Comparison of ENCODE assay signal across 8 mouse cellular contexts in the genomic region with DNA sequence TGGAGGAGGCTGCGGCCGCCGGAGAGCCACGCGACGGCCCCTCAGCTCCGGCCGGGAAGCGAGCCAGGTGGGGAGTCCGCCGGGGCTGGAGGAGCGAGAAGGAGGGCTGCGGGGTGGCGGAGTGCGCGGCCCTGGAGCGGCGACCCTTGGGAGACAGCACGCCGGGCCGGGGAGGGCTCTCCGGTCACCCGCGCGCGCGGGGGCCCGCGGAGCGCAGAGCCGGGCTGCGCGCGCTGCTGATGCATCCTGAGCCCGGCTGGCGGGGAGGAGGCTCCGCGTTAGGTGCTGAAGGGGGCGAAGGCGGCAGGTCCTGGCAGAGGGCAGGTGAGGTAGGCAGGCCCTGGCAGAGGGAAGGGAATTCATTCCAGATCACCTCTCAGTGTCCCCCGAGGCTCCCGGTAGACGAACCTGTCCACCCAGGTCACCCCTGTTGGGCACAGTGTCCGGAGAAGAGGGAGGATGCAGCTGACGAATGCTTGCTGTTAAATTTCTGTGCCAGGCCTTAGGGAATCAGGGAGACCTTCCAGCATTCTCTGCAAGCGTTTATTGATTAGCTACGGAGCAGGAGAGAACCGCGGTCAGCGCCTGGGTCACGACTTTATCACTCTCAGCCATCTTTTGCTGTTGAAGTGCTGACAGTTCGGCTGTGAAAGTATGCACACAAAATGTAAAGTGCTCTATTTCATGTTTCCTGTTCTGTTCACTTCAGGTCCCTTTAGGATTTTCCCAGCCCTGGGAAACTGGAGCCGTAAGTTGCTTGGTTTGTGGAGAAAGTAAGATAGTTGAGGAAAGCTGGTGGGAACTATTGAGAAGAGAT. TPM values are rescaled to one million over a fixed set of nuclear protein-coding genes. Genes with fewer than 3 reads are reported as not detected.
DNase-seq lines count a peak whose midpoint lies in the region; ATAC-seq and TF ChIP-seq lines count a peak whose summit lies in the region.

No protein-coding gene starts in this region.

- DNase-seq in 3T3-L1 (ENCODE audit: low read depth, low spot score), result peak; percentile 43
- DNase-seq in Patski (ENCODE audit: low read depth, low spot score), result no peak
- peak; percentile 18 to 42 for DNase-seq in gastrocnemius, postnatal 36 days
- peak; percentile 19 for DNase-seq in kidney, postnatal 0 days (ENCODE audit: low spot score)
- DNase-seq in liver, postnatal 0 days, result peak; percentile 62
- peak; percentile 58 for DNase-seq in neural tube, embryonic 11.5 days (ENCODE audit: low spot score)
- DNase-seq in thymus, postnatal 14 days, result peak; percentile 78

- TF ChIP-seq CTCF in Patski (IDR thresholded peaks at IDR 0.05), result no peak
- no peak for TF ChIP-seq CTCF in kidney, postnatal 0 days (IDR thresholded peaks at IDR 0.05; ENCODE audit: low read depth)
- TF ChIP-seq CTCF in liver, postnatal 0 days (IDR thresholded peaks at IDR 0.05; ENCODE audit: low read depth), result no peak

- peak overlapping the region; percentile 96 for H3K27ac ChIP-seq in kidney, postnatal 0 days
- H3K27ac ChIP-seq in liver, postnatal 0 days (ENCODE audit: low read depth), result peak overlapping the region; percentile 94
- H3K27ac ChIP-seq in neural tube, embryonic 11.5 days (ENCODE audit: low read depth, low read length), result peak overlapping the region; percentile 65; the same call in 1 of the 2 replicates

- peak overlapping the region; percentile 93 for H3K4me3 ChIP-seq in kidney, postnatal 0 days (replicated peaks; ENCODE audit: low read depth, low read length)
- peak overlapping the region; percentile 96 for H3K4me3 ChIP-seq in liver, postnatal 0 days (ENCODE audit: low read depth, low read length)
- H3K4me3 ChIP-seq in neural tube, embryonic 11.5 days (ENCODE audit: low read depth, low read length), result peak overlapping the region; percentile 88

- no peaks in the 10 kb centered on the region for H3K36me3 ChIP-seq in kidney, postnatal 0 days (ENCODE audit: insufficient read depth, low read length)
- no peaks in the 10 kb centered on the region for H3K36me3 ChIP-seq in liver, postnatal 0 days (replicated peaks; ENCODE audit: insufficient read depth, low read length)
- H3K36me3 ChIP-seq in neural tube, embryonic 11.5 days (ENCODE audit: control insufficient read depth, insufficient read depth, low read length), result no peaks in the 10 kb centered on the region

- under 1% methylated on average over 53 of the region's 53 CpGs for WGBS in kidney, postnatal 0 days
- WGBS in liver, postnatal 0 days (ENCODE audit: insufficient replicate concordance), result 3% methylated on average over 49 of the region's 53 CpGs
- under 1% methylated on average over 47 of the region's 53 CpGs for WGBS in neural tube, embryonic 11.5 days

- intact Hi-C loops in gastrocnemius, postnatal 36 days (cut with DNase I), result no loop called here

- CTCF ChIA-PET in Patski (lab: Charles Lee), result no interaction called here

- in situ Hi-C loops in Patski (cut with MboI; ENCODE audit: low pct_unique_long_range_greater_than_20kb), result no loop called here

- peak overlapping the region; percentile 76 for H3K4me2 ChIP-seq in kidney, postnatal 0 days (ENCODE audit: low read length)
- H3K4me2 ChIP-seq in liver, postnatal 0 days (ENCODE audit: low read depth, low read length), result peak overlapping the region; percentile 86
- H3K4me2 ChIP-seq in neural tube, embryonic 11.5 days (ENCODE audit: low read depth), result peak overlapping the region; percentile 60

- TF ChIP-seq EP300 in liver, postnatal 0 days (IDR thresholded peaks at IDR 0.05; ENCODE audit: low read depth), result no peak

- H3K9ac ChIP-seq in kidney, postnatal 0 days (ENCODE audit: low read depth, low read length), result peak overlapping the region; percentile 90
- peak overlapping the region; percentile 95 for H3K9ac ChIP-seq in liver, postnatal 0 days (replicated peaks)
- peak overlapping the region; percentile 86 for H3K9ac ChIP-seq in neural tube, embryonic 11.5 days (ENCODE audit: low read length)

- peaks cover 16% of the 10 kb centered on the region; the same call in 1 of the 2 replicates for H3K4me1 ChIP-seq in kidney, postnatal 0 days (replicated peaks; ENCODE audit: insufficient read depth, low read length)
- peaks cover 21% of the 10 kb centered on the region for H3K4me1 ChIP-seq in liver, postnatal 0 days (ENCODE audit: insufficient read depth)
- H3K4me1 ChIP-seq in neural tube, embryonic 11.5 days (ENCODE audit: control insufficient read depth, insufficient read depth, low read length), result peaks cover 6% of the 10 kb centered on the region; the same call in 1 of the 2 replicates

- POLR2A ChIA-PET in Patski (lab: Charles Lee), result interaction anchor here (0.6 to 1.0 kb wide), 2 partner anchors 10 to 27 kb away, joined by 3 to 4 read pairs; no protein-coding TSS in a partner anchor

- ATAC-seq in Patski, result peak; percentile 38
- 0 out of 2 replicates have a peak, but pooled peaks have one; percentile 50 for ATAC-seq in common myeloid progenitor, adult 5-6 weeks (replicated peaks; ENCODE audit: low read depth, poor library complexity, severe bottlenecking)
- ATAC-seq in kidney, postnatal 0 days (replicated peaks; ENCODE audit: low FRiP score, low read depth), result peak; percentile 81
- ATAC-seq in liver, postnatal 0 days, result peak; percentile 83
- ATAC-seq in neural tube, embryonic 11.5 days (ENCODE audit: insufficient read depth, low FRiP score, low TSS enrichment), result no peak; the same call in 1 of the 2 replicates

- H3K9me3 ChIP-seq in kidney, postnatal 0 days (replicated peaks; ENCODE audit: low read length), result no peaks in the 10 kb centered on the region
- H3K9me3 ChIP-seq in liver, postnatal 0 days (ENCODE audit: low read length), result no peaks in the 10 kb centered on the region
- H3K9me3 ChIP-seq in neural tube, embryonic 11.5 days (ENCODE audit: control insufficient read depth, low read length), result no peaks in the 10 kb centered on the region

- H3K27me3 ChIP-seq in Patski, result no peaks in the 10 kb centered on the region
- H3K27me3 ChIP-seq in kidney, postnatal 0 days (ENCODE audit: insufficient read depth, low read length), result no peaks in the 10 kb centered on the region
- H3K27me3 ChIP-seq in liver, postnatal 0 days (ENCODE audit: insufficient read depth, low read length), result no peaks in the 10 kb centered on the region
- no peaks in the 10 kb centered on the region for H3K27me3 ChIP-seq in neural tube, embryonic 11.5 days (ENCODE audit: control insufficient read depth, insufficient read depth, low read length)

RNA-seq across cellular contexts. Expression of a gene that starts 0.6 kb away (rescaled TPM):
- polyA plus RNA-seq in Patski (2021), result 110 TPM
- total RNA-seq in common myeloid progenitor, adult 5-6 weeks (2017), result 33.6 and 39.0 TPM in 2 replicates
- 1 to 10 TPM; 1.6 to 4.3 TPM for total RNA-seq in gastrocnemius, postnatal 36 days (2021)
- 36.3 and 43.5 TPM in 2 replicates for polyA plus RNA-seq in kidney, postnatal 0 days (2015; fragmentation: Nextera tagmentation; extraction: Ambion mirVana)
- polyA plus RNA-seq in liver, postnatal 0 days (2015; fragmentation: Nextera tagmentation; extraction: Ambion mirVana), result 15.7 and 16.2 TPM in 2 replicates
- 37.8 and 42.4 TPM in 2 replicates for polyA plus RNA-seq in neural tube, embryonic 11.5 days (2014; fragmentation: Nextera tagmentation; extraction: Ambion mirVana)
